Mouse (Mus musculus) stomach, postnatal 0 days (tissue): ENCODE data around the gene Gga1. TPM values are rescaled to one million over a fixed set of nuclear protein-coding genes. Genes with fewer than 3 reads are reported as not detected.

Experiments
- ATAC-seq: fragments of 200-750 bp; cut with Nextera tagmentation; 2 replicates; pipeline ENCODE4 v1.8.0; 2017; ENCODE audit not compliant: low FRiP score, low TSS enrichment
- DNase-seq: peaks from one replicate; pipeline ENCODE4 v3.0.0-alpha.2; 2016; ENCODE audit warnings: low spot score
- H3K27ac ChIP-seq: fragments of 300-500 bp; sonication (generic); replicated peaks from 2 replicates; pipeline ENCODE4 v1.5.1; 2014; ENCODE audit warnings: mild to moderate bottlenecking, control low read depth
- H3K27me3 ChIP-seq: fragments of 300-500 bp; sonication (generic); 2 replicates; pipeline ENCODE4 v1.6.1; 2014; ENCODE audit warnings: low read length; ENCODE audit not compliant: control insufficient read depth, insufficient read depth
- H3K36me3 ChIP-seq: fragments of 300-500 bp; sonication (generic); 2 replicates; pipeline ENCODE4 v1.6.1; 2014; ENCODE audit warnings: low read length, mixed read lengths; ENCODE audit not compliant: control insufficient read depth, insufficient read depth
- H3K4me1 ChIP-seq: fragments of 300-500 bp; sonication (generic); replicated peaks from 2 replicates; pipeline ENCODE4 v1.6.1; 2014; ENCODE audit warnings: antibody characterized with exemption; ENCODE audit not compliant: control insufficient read depth, insufficient read depth
- H3K4me2 ChIP-seq: fragments of 300-500 bp; sonication (generic); replicated peaks from 2 replicates; pipeline ENCODE4 v1.6.1; 2014; ENCODE audit warnings: low read depth, mild to moderate bottlenecking, control low read depth, moderate library complexity
- H3K4me3 ChIP-seq: fragments of 300-500 bp; sonication (generic); 2 replicates; pipeline ENCODE4 v1.5.1; 2014; ENCODE audit warnings: low read depth, low read length, control low read depth
- H3K9ac ChIP-seq: fragments of 300-500 bp; sonication (generic); 2 replicates; pipeline ENCODE4 v1.6.1; 2014; ENCODE audit warnings: mild to moderate bottlenecking, low read length, control low read depth, mixed read lengths
- H3K9me3 ChIP-seq: fragments of 300-500 bp; sonication (generic); 2 replicates; pipeline ENCODE4 v1.6.1; 2016; ENCODE audit warnings: low read length; ENCODE audit not compliant: control insufficient read depth
- CTCF ChIP-seq: IDR thresholded peaks from 2 replicates; pipeline ENCODE4 v1.5.1; 2016; ENCODE audit warnings: antibody characterized with exemption, low read depth, mild to moderate bottlenecking, moderate library complexity
- EP300 ChIP-seq: optimal IDR thresholded peaks from 2 replicates; pipeline ENCODE3; 2016; ENCODE audit warnings: antibody characterized with exemption
- WGBS: fragments of 180-500 bp; shearing (Covaris S2); extraction: QIAGEN DNeasy Blood & Tissue Kit; methylation state at CpG from one replicate; pipeline ENCODE4 v1.1.7; 2014; 5-methylcytosine and 5-hydroxymethylcytosine counted together
- polyA plus RNA-seq: library from polyadenylated mRNA; unstranded; fragments of >200 nt; fragmentation: Nextera tagmentation; extraction: Ambion mirVana; gene quantifications from 2 replicates; pipeline ENCODE4 v1.2.1, GENCODE M21; 2015

Gene Gga1
- polyA plus RNA-seq, 1 experiment from 2014 or later, result 35.6 TPM

DNA sequence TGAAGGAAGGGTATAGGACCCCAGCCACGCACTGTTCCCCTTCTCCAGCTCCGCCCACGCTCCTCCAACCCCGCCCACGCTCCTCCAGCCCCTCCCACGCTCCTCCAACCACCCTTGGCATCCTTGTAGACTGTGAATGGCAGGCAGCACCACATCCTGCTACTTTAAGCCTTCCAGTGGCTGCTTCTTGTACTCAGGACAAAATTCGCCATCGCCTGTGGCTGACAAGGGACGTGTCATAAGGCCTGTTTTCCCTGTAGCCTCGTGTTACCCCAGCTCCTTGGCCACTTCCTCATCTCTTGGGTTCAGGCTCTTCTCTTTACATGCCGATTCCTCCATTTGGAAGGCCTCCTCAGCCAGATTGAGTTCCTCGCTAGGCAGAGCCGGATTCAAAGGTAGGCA is 13.1 kb upstream of the Gga1 start:
- WGBS, result 73% methylated on average over 9 of the region's 13 CpGs
- TF ChIP-seq CTCF, result no peak
- no peak for TF ChIP-seq EP300
- Histone ChIP-seq H3K9me3 (no peaks in the 10 kb centered on the region), H3K36me3 (no peaks in the 10 kb centered on the region), H3K4me1 (no peaks in the 10 kb centered on the region; the same call in 1 of the 2 replicates), H3K27ac (no peak overlapping the region), H3K4me2 (no peak overlapping the region), H3K4me3 (no peak overlapping the region), H3K27me3 (no peaks in the 10 kb centered on the region), H3K9ac (no peak overlapping the region)
- DNase-seq (peak; percentile 49), ATAC-seq (no peak; the same call in 1 of the 2 replicates)

DNA sequence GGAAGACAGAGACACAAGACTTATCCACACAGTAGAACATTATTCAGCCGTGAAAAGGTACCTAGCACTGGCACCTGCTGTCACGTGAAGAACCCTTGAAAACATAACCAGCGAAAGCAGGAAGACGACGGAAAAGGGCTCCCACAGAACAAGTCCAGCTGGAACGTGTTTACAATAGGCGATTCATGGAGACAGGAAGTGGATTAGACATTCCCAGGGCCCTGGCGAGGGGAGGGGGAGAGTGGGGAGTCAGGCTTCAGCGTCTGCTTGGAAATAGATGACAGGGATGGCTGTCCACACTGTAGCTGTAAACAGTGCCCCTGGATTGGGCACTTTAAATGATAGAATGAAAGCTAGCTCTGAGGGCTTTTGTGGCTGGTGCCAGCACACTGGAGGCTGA is 8.6 kb upstream of the Gga1 start:
- no peak overlapping the region for H3K9ac ChIP-seq
- H3K4me2 ChIP-seq, result peak overlapping the region; percentile 23
- no peaks in the 10 kb centered on the region; the same call in 1 of the 2 replicates for H3K4me1 ChIP-seq

DNA sequence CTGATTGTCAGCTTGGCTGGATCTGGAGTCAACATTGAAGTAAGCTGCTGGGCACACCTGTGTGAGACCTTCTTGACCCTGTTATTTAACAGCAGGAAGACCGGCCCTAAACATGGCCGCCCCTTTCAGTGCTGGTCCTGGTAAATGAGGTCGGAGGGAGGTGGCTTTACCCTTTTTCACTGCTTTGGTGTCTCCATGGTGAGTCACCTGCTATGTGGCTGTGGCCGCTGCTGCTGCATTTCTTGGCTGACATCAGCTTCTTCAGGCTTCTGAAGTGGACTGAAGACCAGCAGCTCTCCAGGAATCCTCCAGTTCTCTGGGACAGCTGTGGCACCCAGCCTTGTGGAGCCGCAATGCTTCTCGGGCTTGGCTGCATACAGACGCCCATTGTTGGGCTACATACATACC is 8.2 kb upstream of the Gga1 start:
- H3K4me2 ChIP-seq, result peak overlapping the region; percentile 23
- peak overlapping the region; percentile 87 for H3K27ac ChIP-seq
- DNase-seq (peak; percentile 66), ATAC-seq (peak; percentile 78)
- H3K9ac ChIP-seq, result no peak overlapping the region
- H3K9me3 ChIP-seq, result no peaks in the 10 kb centered on the region
- H3K4me3 ChIP-seq, result no peak overlapping the region
- no peaks in the 10 kb centered on the region for H3K27me3 ChIP-seq
- H3K4me1 ChIP-seq, result no peaks in the 10 kb centered on the region; the same call in 1 of the 2 replicates
- 22% methylated on average over 7 of the region's 7 CpGs for WGBS
- H3K36me3 ChIP-seq, result no peaks in the 10 kb centered on the region
- TF ChIP-seq CTCF (no peak), EP300 (no peak)

More for the DNA sequence above, 8.6 kb upstream of the Gga1 start:
- no peaks in the 10 kb centered on the region for H3K36me3 ChIP-seq
- peak overlapping the region; percentile 87 for H3K27ac ChIP-seq
- TF ChIP-seq EP300 (no peak), CTCF (0 out of 2 replicates have a peak, but pooled peaks have one; percentile 8)
- WGBS, result 4% methylated on average over 9 of the region's 9 CpGs
- DNase-seq, result peak; percentile 79
- H3K9me3 ChIP-seq, result no peaks in the 10 kb centered on the region
- no peaks in the 10 kb centered on the region for H3K27me3 ChIP-seq
- H3K4me3 ChIP-seq, result no peak overlapping the region
- ATAC-seq, result peak; percentile 73

DNA sequence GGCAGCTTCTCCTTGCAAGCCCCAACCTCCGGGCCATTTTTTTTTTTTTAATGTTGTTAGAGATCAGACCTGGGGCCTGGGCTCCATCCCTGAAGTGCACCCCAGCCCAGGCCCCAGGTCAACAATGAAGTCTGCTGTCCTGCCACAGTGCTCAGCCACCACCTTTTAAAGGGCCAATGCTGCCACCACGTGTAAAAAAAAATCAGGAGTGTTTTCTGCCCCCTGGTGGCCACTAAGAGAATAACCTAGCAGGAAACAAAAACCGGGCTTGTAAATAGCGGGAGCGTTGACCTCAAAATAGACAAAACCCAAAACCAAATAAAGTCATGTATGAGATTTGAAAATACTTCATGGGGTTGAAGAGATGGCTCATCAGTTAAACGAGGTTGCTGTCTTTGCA is 7.2 kb upstream of the Gga1 start:
- peak; percentile 82 for TF ChIP-seq CTCF
- no peak for TF ChIP-seq EP300
- ATAC-seq (no peak), DNase-seq (peak; percentile 62)
- Histone ChIP-seq H3K27ac (no peak overlapping the region), H3K4me2 (no peak overlapping the region), H3K27me3 (no peaks in the 10 kb centered on the region), H3K4me3 (no peak overlapping the region), H3K9me3 (no peaks in the 10 kb centered on the region), H3K4me1 (no peaks in the 10 kb centered on the region; the same call in 1 of the 2 replicates), H3K36me3 (no peaks in the 10 kb centered on the region), H3K9ac (no peak overlapping the region)
- WGBS, result 30% methylated on average over 6 of the region's 6 CpGs

DNA sequence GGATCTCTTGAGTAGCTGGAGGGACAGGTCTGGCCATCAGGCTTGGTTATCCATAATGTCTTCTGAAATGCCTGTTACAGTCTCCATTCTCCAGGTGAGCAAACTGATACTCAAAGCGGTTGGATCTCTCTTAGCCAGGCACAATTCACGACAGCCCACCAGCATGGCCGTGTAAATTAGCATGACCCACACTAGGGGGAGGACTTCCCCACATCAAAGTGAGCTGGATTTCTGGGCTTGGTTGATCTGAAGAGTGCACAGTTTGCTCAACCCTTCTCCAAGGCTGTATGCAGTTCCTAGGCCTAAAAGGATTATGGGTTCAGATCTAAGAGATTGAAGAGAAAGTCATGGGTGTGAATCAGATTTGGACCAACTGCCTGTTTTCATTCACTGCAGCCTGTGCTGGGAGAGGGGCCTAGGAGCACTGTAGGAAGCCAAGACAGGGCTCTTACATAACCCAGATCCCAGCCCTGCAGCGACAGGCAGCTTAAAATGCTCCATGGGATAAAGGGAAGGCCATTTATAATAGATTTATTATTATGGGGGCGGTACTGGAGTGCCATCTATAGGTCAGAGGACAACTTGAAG is 4.9 kb upstream of the Gga1 start:
- peak; percentile 56 for TF ChIP-seq CTCF
- no peak for TF ChIP-seq EP300
- Histone ChIP-seq H3K9me3 (no peaks in the 10 kb centered on the region), H3K4me2 (no peak overlapping the region), H3K27me3 (no peaks in the 10 kb centered on the region), H3K4me1 (no peaks in the 10 kb centered on the region; the same call in none of the 2 replicates), H3K36me3 (no peaks in the 10 kb centered on the region), H3K27ac (0 out of 2 replicates have a peak overlapping the region, but pooled peaks have one; percentile 4), H3K9ac (no peak overlapping the region), H3K4me3 (no peak overlapping the region)
- ATAC-seq, result no peak
- WGBS, result 36% methylated on average over 5 of the region's 5 CpGs
- DNase-seq, result no peak

DNA sequence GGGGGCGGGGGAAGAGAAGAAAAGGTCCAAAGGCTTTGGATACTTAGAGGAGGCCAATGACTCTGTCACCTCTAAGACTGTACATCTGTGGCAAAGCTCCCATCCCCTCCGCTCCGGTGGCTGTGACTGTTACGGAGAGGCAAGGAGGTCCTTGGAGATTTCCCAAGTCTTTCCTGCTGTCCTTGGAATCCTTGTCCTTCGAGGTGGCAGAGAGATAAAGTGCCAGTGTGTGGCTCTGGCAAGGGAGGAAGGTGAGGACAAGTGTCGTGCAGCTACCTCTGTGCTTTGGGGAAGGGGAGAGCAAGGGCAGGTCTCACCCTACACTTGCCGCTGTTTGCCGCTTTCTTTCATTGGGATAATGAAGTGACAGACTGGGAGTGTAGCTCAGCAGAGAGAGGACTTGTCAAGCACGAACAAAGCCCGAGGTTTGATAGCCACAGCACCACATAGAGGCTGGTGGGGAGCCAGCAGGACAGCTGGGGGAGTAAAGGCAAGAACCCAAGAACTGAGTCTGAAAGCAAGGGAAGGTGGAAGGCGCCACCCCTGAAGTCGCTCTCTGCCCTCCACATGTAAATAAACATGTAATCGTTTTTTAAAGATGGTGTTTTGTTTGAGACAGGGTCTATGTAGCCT is 3.1 kb upstream of the Gga1 start:
- Histone ChIP-seq H3K9ac (no peak overlapping the region), H3K27ac (no peak overlapping the region), H3K27me3 (no peaks in the 10 kb centered on the region), H3K4me3 (no peak overlapping the region), H3K4me1 (no peaks in the 10 kb centered on the region; the same call in 1 of the 2 replicates), H3K36me3 (no peaks in the 10 kb centered on the region), H3K4me2 (no peak overlapping the region), H3K9me3 (no peaks in the 10 kb centered on the region)
- TF ChIP-seq CTCF, result peak; percentile 26
- TF ChIP-seq EP300, result no peak
- ATAC-seq, result no peak
- WGBS, result 47% methylated on average over 13 of the region's 13 CpGs
- no peak for DNase-seq
